22 mouse cellular contexts compared by ENCODE assay signal in genomic region chr9:67544783-67545182, GRCm38 (mm10). TPM values are rescaled to one million over a fixed set of nuclear protein-coding genes. Genes with fewer than 3 reads are reported as not detected.
DNase-seq lines count a peak whose midpoint lies in the region; TF ChIP-seq lines count a peak whose summit lies in the region.
"Had no signal": no experiment of that assay in that cellular context is flagged by ENCODE, and none has a peak within 500 bp of the region (broad histone marks: within the 10 kb centered on the region; RNA-seq: fewer than 3 reads in every experiment).

No protein-coding gene starts in this region.

- no peak overlapping the region for H3K27ac ChIP-seq in forebrain, embryonic 10.5 days
- H3K27ac ChIP-seq: embryonic facial prominence, embryonic 13.5 days; forebrain, embryonic 15.5 days; heart, embryonic 15.5 days; hindbrain, embryonic 12.5 days; limb, embryonic 15.5 days; liver, embryonic 15.5 days; neural tube, embryonic 15.5 days had no signal

- no peak for TF ChIP-seq POLR2A in myocyte (IDR thresholded peaks at IDR 0.05; ENCODE audit: insufficient read length, low read depth)

- no peaks in the 10 kb centered on the region for H3K36me3 ChIP-seq in myocyte (ENCODE audit: control insufficient read depth, insufficient read depth)
- no peaks in the 10 kb centered on the region for H3K36me3 ChIP-seq in forebrain, embryonic 10.5 days (replicated peaks)
- H3K36me3 ChIP-seq: embryonic facial prominence, embryonic 13.5 days; forebrain, embryonic 15.5 days; heart, embryonic 15.5 days; hindbrain, embryonic 12.5 days; limb, embryonic 15.5 days; liver, embryonic 15.5 days; neural tube, embryonic 15.5 days had no signal

- H3K4me1 ChIP-seq in forebrain, embryonic 10.5 days: peaks cover 35% of the 10 kb centered on the region
- H3K4me1 ChIP-seq: liver, embryonic 15.5 days; megakaryocyte, embryonic 14.5 days had no signal

- no peaks in the 10 kb centered on the region for H3K9me3 ChIP-seq in forebrain, embryonic 10.5 days
- H3K9me3 ChIP-seq: embryonic facial prominence, embryonic 13.5 days; forebrain, embryonic 15.5 days; heart, embryonic 15.5 days; hindbrain, embryonic 12.5 days; limb, embryonic 15.5 days; liver, embryonic 15.5 days; megakaryocyte, embryonic 14.5 days; neural tube, embryonic 15.5 days had no signal

- no peak overlapping the region for H3ac ChIP-seq in myocyte (ENCODE audit: control insufficient read depth, insufficient read length)

- peak; percentile 67 for DNase-seq in gastrocnemius, adult 18-20 months (ENCODE audit: low spot score)
- no peak for DNase-seq in gastrocnemius, postnatal 14 days
- DNase-seq in heart, adult 8-10 months (ENCODE audit: low spot score): peak; percentile 35
- DNase-seq in heart, postnatal 14 days: no peak
- peak; percentile 24 for DNase-seq in 3134 (ENCODE audit: extremely low read depth, insufficient read length, low spot score)
- no peak for DNase-seq in forebrain, embryonic 10.5 days (ENCODE audit: extremely low spot score, low spot score)
- DNase-seq: adrenal gland, postnatal 10 days; cerebellum, adult 11 months; cerebellum, postnatal 14 days; kidney, adult 9 months; kidney, postnatal 25 days; midbrain, embryonic 14.5 days had no signal

- no peak overlapping the region for H3K4me3 ChIP-seq in myocyte
- H3K4me3 ChIP-seq in forebrain, embryonic 10.5 days: no peak overlapping the region
- H3K4me3 ChIP-seq: embryonic facial prominence, embryonic 13.5 days; forebrain, embryonic 15.5 days; heart, embryonic 15.5 days; hindbrain, embryonic 12.5 days; limb, embryonic 15.5 days; liver, embryonic 15.5 days; megakaryocyte, embryonic 14.5 days; neural tube, embryonic 15.5 days had no signal

- WGBS in forebrain, embryonic 10.5 days: 85% methylated on average over 7 of the region's 7 CpGs

- peak overlapping the region; percentile 55 for H3K4me2 ChIP-seq in myocyte (ENCODE audit: low read depth)
- H3K4me2 ChIP-seq: embryonic facial prominence, embryonic 13.5 days; forebrain, embryonic 15.5 days; heart, embryonic 15.5 days; hindbrain, embryonic 12.5 days; limb, embryonic 15.5 days; liver, embryonic 15.5 days; neural tube, embryonic 15.5 days had no signal

- intact Hi-C loops in gastrocnemius, postnatal 14 days (cut with DNase I; ENCODE audit: low total_unique reads): no loop called here
- intact Hi-C loops in heart, postnatal 14 days (cut with DNase I): no loop called here

- peaks cover 8% of the 10 kb centered on the region for H3K79me2 ChIP-seq in myocyte (ENCODE audit: control insufficient read depth, insufficient read depth)

- no peaks in the 10 kb centered on the region for H3K27me3 ChIP-seq in myocyte (ENCODE audit: control insufficient read depth, insufficient read depth, insufficient read length)
- no peaks in the 10 kb centered on the region for H3K27me3 ChIP-seq in forebrain, embryonic 10.5 days (ENCODE audit: poor library complexity, severe bottlenecking)
- H3K27me3 ChIP-seq: embryonic facial prominence, embryonic 13.5 days; forebrain, embryonic 15.5 days; heart, embryonic 15.5 days; hindbrain, embryonic 12.5 days; limb, embryonic 15.5 days; liver, embryonic 15.5 days; neural tube, embryonic 15.5 days; Patski had no signal

TF ChIP-seq in myocyte, 11 proteins besides CTCF, POLR2A, EP300 and RAD21:
- TF ChIP-seq MAX (IDR thresholded peaks at IDR 0.05; ENCODE audit: low read depth) (no peak), TCF12 (IDR thresholded peaks at IDR 0.05; ENCODE audit: insufficient read depth, poor library complexity, severe bottlenecking) (no peak), MYOD1 (IDR thresholded peaks at IDR 0.05; ENCODE audit: control insufficient read depth in 1 of 3, insufficient read length in 2 of 3, low read depth in 2 of 3) (peak in 1 of 3 experiments; percentile 54), POLR2AphosphoS2 (IDR thresholded peaks at IDR 0.05; ENCODE audit: insufficient read length, low read depth) (no peak)

RNA-seq across cellular contexts. Expression of gene Tln2, which starts 14.7 kb away (rescaled TPM):
- total RNA-seq in gastrocnemius, adult 18-20 months (2021): 10 to 100 TPM; 62.3 to 75.9 TPM
- total RNA-seq in gastrocnemius, postnatal 14 days (2021): 100 to 1,000 TPM; 101 to 103 TPM
- 10 to 100 TPM; 71.6 to 87.1 (median 76.7) TPM for total RNA-seq in heart, adult 8-10 months (2022)
- 10 to 100 TPM; 77.2 to 87.0 TPM for total RNA-seq in heart, postnatal 14 days (2021)
- 28.6 TPM for polyA plus RNA-seq in myocyte (2012; fragmentation: generic; extraction: Trizol)
- polyA plus RNA-seq in forebrain, embryonic 10.5 days (2016; fragmentation: Nextera tagmentation; extraction: Ambion mirVana): 27.6 and 30.0 TPM in 2 replicates

Comparison
In these comparisons a context has a peak if more than half of its experiments do, and no peak if none do; other contexts are left out.
1. DNase-seq: peak in gastrocnemius, adult 18-20 months (single experiment), heart, adult 8-10 months (single experiment) and 3134 (single experiment); none in gastrocnemius, postnatal 14 days (single experiment), heart, postnatal 14 days (0 of 2) and forebrain, embryonic 10.5 days (single experiment).